Mouse (Mus musculus) layer of hippocampus, adult 2 months (tissue): ENCODE measurements at regions not wholly inside any gene's neighbourhood (a gene's known extent, or its start where the extent isn't known, plus 50 kb on each side); places are given as distances from the start of the nearest gene placed in this dataset.

ENCODE experiments used
- DNase-seq, 2 experiments: peaks; one replicate each; pipeline ENCODE4 v3.0.0; 2022; ENCODE audit warnings: low spot score in 2 of 2
- H3K27ac ChIP-seq: fragments of 200-600 bp; 2 replicates; pipeline ENCODE4 v1.8.1; 2022
- H3K4me3 ChIP-seq: fragments of 200-600 bp; 2 replicates; pipeline ENCODE4 v1.8.1; 2022; ENCODE audit warnings: mild to moderate bottlenecking
- CTCF ChIP-seq: fragments of 200-600 bp; conservative IDR thresholded peaks from 2 replicates; pipeline ENCODE4 v1.8.1; 2022; ENCODE audit warnings: antibody characterized with exemption, mild to moderate bottlenecking, moderate library complexity

DNA sequence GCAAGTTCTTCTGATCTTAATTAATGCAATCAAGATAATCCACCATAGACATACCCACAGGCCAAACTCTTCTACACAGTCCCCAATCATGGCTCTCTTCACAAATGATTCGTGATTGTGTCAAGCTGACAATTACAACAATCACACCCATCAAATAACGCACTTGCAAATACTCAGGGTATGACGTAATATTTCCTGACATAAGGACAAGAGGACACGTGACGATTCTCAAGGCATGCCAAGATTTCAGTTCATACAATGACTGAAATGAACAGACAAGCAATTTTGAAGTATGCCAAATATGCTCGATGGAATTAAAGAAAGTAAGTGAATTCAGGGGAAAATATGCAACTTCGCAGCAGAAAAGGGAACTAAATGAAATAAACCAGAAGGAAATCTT lies 282.1 kb upstream of the Trib2 start:
- no peak for DNase-seq
- no peak for TF ChIP-seq CTCF
- Histone ChIP-seq H3K27ac (no peak overlapping the region), H3K4me3 (no peak overlapping the region)

DNA sequence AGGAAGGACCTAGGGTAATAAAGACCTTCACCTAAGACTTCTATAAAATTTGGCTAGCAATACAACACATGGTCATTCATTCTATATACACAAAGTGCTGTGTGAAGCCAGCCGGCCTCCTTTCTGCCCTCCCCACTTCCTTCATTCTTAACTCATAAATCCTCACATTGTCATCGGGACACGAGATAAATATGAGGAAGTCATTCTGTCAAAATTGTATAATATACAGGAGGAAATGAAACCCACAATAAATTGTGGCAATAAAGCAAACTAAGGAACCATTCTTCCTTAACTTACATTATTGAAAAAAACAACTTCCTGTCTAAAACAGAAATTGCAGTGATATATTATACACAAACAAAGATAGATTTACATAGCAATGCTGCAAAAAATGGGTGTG lies 275.9 kb upstream of the Trib2 start:
- Histone ChIP-seq H3K27ac (no peak overlapping the region), H3K4me3 (no peak overlapping the region)
- DNase-seq: no peak
- no peak for TF ChIP-seq CTCF

- no peak for TF ChIP-seq CTCF
- no peak overlapping the region for H3K27ac ChIP-seq
- no peak for DNase-seq
- no peak overlapping the region for H3K4me3 ChIP-seq
Observed at GRCm38 (mm10) chr12:16091336-16091735, 274.6 kb upstream of the Trib2 start.

DNA sequence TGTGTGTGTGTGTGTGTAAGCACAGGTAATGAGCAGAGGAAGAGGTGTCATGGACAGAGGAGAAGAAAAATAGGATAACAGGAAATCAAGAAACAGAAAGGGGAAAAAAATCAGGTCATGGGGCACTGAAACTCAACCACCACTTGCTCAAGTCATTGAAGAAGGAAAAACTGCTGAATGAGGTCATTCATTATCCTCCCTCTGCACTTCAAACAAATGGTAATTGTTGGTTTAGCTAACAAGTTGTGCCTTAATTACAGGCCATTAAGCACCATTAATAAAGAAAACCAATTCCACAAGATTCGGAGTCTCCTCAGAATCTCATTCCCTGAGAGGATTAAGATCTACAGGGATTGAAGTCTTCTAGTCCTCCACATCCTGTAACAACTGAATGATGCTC lies 266.5 kb upstream of the Trib2 start:
- no peak for DNase-seq
- TF ChIP-seq CTCF: no peak
- Histone ChIP-seq H3K27ac (no peak overlapping the region), H3K4me3 (no peak overlapping the region)

GRCm38 (mm10) chr12:16077215-16077614 lies 260.5 kb upstream of the Trib2 start:
- no peak for TF ChIP-seq CTCF
- H3K27ac ChIP-seq: no peak overlapping the region
- DNase-seq: no peak
- H3K4me3 ChIP-seq: no peak overlapping the region

- no peak overlapping the region for H3K27ac ChIP-seq
- H3K4me3 ChIP-seq: no peak overlapping the region
- DNase-seq: no peak
- peak; percentile 11; the same call in 1 of the 2 replicates for TF ChIP-seq CTCF
Observed at GRCm38 (mm10) chr12:16075962-16076361, 259.2 kb upstream of the Trib2 start.

- Histone ChIP-seq H3K4me3 (no peak overlapping the region), H3K27ac (no peak overlapping the region)
- peak; percentile 35 for DNase-seq
- no peak for TF ChIP-seq CTCF
Observed at GRCm38 (mm10) chr12:16068940-16069339, 252.2 kb upstream of the Trib2 start.

DNA sequence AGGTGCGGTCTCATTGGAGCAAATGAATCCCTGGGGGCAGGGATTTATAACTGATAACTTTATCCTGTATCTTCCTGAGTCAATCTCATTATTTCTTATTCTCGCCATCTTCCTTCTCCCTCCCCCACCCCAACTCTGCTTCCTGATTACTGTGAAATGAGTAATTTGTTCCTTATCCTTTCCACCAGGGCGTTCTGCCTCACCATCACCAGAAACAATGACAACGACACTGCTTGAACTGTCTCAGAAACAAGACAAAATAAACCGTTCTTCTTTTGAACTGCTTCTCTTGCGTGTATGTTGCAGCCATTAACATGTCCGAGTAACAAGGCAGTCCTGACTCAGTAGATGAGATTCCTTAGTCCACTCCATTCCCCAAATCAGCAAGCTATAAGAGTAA lies 246.0 kb upstream of the Trib2 start:
- Histone ChIP-seq H3K27ac (no peak overlapping the region), H3K4me3 (no peak overlapping the region)
- no peak for DNase-seq
- no peak for TF ChIP-seq CTCF

DNA sequence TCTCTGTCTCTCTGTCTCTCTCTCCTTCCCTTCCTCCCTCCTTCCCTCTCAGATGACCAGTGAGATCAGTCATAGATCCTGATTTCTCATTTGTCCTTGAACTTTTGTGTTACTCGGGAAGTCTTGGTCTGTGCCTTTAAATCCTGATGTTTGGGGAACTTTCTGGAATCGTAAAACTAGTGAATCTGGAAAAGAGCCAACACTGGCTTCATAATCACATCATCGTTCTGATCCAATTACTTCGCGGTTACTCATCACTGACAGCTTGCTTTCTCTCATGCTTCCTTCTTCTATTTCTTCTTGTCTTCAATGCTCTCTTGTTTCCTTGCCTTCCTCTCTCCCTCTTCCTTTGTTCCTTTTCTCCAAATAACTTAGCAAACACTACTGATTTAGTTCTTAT lies 243.7 kb upstream of the Trib2 start:
- DNase-seq: no peak
- TF ChIP-seq CTCF: no peak
- Histone ChIP-seq H3K27ac (no peak overlapping the region), H3K4me3 (no peak overlapping the region)

- no peak for TF ChIP-seq CTCF
- Histone ChIP-seq H3K27ac (no peak overlapping the region), H3K4me3 (no peak overlapping the region)
- DNase-seq: no peak
Observed at GRCm38 (mm10) chr12:16058255-16058654, 241.5 kb upstream of the Trib2 start.

DNA sequence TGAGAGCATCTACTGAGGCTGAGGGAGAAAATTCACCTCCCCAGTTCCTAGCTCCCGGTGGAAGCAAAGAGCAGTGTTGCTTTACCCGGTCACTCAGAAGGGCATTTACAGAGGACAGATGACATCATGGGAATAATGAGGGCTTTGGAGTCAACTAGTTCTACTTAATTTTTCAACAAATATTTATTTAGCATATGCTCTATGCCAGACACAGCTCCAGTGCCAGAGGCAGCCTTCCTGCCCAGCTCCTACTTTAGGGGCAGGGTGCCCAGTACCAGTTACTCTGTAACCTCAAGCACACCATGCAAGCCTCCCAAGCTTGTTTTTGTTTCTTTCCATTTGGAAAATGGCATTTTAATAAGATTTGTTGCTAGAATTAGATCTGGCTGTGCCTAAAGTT lies 240.1 kb upstream of the Trib2 start:
- no peak for DNase-seq
- no peak for TF ChIP-seq CTCF

DNA sequence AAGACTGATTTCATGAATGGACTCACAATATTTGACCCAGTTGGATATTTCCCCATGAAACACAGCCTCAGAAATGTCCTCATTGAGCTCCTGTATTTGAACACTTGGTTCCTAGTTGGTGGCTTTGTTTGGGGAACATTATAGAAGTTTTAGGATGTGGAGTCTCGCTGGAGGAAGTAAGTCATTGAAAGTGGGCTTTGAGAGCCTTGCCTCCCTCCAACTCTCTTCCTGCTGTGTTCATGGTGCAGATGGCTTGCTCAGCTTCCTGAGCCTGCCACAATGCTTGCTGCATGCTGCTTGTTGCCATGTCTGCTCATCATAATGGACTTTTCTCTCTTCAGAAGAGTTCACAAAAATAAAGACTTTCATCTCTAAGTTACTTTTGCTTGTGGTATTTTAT lies 239.5 kb upstream of the Trib2 start:
- no peak for TF ChIP-seq CTCF
- H3K4me3 ChIP-seq: no peak overlapping the region
- no peak for DNase-seq
- H3K27ac ChIP-seq: no peak overlapping the region

More for the DNA sequence above, 240.1 kb upstream of the Trib2 start:
- Histone ChIP-seq H3K27ac (no peak overlapping the region), H3K4me3 (no peak overlapping the region)

- H3K27ac ChIP-seq: no peak overlapping the region
- no peak for DNase-seq
- no peak overlapping the region for H3K4me3 ChIP-seq
- TF ChIP-seq CTCF: no peak
Observed at GRCm38 (mm10) chr12:16054591-16054990, 237.9 kb upstream of the Trib2 start.

GRCm38 (mm10) chr12:16053735-16054134 lies 237.0 kb upstream of the Trib2 start:
- Histone ChIP-seq H3K27ac (no peak overlapping the region), H3K4me3 (no peak overlapping the region)
- TF ChIP-seq CTCF: no peak
- DNase-seq: no peak

GRCm38 (mm10) chr12:16052998-16053397 lies 236.3 kb upstream of the Trib2 start:
- no peak overlapping the region for H3K4me3 ChIP-seq
- TF ChIP-seq CTCF: no peak

More at GRCm38 (mm10) chr12:16052998-16053397, 236.3 kb upstream of the Trib2 start:
- DNase-seq: no peak
- H3K27ac ChIP-seq: no peak overlapping the region
